Mouse (Mus musculus): Measurements from ENCODE around the gene Olfr56. TPM values are rescaled to one million over a fixed set of nuclear protein-coding genes. Genes with fewer than 3 reads are reported as not detected.
"Not testable (repeated sequence)": the region's sequence is repeated elsewhere in the genome, so short reads cannot be mapped to it uniquely, and the experiment has no call there.

Olfr56 gene
- not detected in 2 replicates for polyA plus RNA-seq (2015; fragmentation: Nextera tagmentation; extraction: Ambion mirVana)

DNA sequence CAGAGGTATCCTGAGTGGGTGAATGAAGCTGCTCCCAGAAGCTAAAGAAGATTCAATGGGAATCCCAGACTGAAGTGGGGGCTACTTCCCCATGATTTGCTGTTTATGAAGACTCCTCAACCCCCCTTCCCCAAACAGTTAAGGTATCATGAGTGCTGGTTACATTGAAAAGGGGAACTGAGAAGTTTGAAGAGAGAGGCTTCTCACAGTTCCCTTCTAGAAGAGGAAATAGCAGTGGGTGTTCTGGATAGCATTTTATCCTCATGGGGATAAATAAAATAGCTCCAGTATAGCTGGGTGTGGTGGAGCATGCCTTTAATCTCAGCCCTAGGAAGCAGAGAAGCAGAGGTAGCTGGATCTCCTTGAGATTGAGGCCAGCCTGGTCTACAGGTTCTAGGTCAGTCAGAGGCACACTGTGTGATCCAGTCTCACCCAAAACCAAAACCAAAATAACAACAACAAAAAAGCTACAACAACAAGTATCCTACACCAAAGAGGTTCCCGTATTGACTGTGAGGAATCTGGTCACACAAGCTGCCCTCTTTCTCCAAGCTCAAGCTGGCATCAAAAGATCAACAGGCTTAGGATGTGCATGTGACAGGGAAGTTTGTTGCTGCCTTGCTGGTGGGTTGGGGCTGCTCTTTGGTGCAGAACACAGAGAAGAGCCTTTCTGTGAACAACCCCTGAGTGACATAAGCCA, at the start of gene Olfr56:
TSS of gene Olfr56 (plus strand) at position 650 of the 700 bp plus-strand sequence.
- H3K9ac ChIP-seq (replicated peaks); H3K4me2 ChIP-seq; H3K27ac ChIP-seq (replicated peaks); H3K27me3 ChIP-seq (replicated peaks); H3K4me3 ChIP-seq (replicated peaks); H3K36me3 ChIP-seq; ATAC-seq (ENCODE audit: low FRiP score); H3K4me1 ChIP-seq; H3K9me3 ChIP-seq (replicated peaks): not testable (repeated sequence)
- no CpG with 5 or more reads among the region's 1 CpGs for WGBS

DNA sequence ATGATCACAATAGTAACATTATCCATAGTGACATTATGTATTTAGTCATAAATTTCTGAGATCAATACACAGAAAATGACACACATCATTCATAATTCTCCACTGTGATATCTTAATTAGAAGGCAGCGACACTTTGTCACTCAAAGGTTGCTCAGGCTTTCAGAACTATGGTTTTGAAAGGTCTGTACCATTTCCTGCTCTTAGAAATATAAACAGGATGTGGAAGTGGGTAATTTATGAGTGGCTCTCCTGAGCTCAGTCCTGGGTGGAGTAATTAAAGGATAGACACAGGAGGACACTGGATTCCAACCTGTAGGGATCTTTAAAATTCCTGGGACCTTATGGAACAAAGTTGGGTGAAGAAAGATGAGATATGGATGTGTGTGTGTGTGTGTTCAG, 45.3 kb upstream of the Olfr56 start:
- not testable (repeated sequence) for H3K9ac ChIP-seq (replicated peaks); H3K4me2 ChIP-seq; H3K27ac ChIP-seq (replicated peaks); H3K9me3 ChIP-seq (replicated peaks); H3K27me3 ChIP-seq (replicated peaks); H3K4me3 ChIP-seq (replicated peaks); ATAC-seq (ENCODE audit: low FRiP score); H3K4me1 ChIP-seq; H3K36me3 ChIP-seq
- 90% methylated on average over 1 of the region's 1 CpGs for WGBS

DNA sequence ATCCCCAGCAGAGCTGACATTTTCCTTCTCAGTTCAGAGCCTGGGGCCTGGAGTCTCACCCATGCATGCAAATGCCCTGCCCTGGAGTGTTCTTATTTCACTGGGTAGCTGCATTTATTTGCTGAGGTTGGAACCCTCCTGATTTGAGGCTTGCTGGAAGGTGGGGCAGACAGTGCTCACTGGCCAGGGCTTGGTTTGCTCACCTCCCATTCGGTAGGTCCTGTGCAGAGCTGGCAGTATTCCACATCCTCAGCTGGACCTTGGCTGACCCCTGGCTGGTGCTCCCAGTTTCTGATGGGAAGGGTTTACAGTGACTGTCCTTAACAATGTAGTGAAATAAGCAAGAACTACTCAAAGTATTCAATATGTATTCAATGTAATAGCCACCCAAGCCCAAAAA, 44.8 kb upstream of the Olfr56 start:
- not testable (repeated sequence) for H3K9me3 ChIP-seq (replicated peaks); H3K9ac ChIP-seq (replicated peaks); H3K27me3 ChIP-seq (replicated peaks); H3K27ac ChIP-seq (replicated peaks); H3K4me1 ChIP-seq; H3K36me3 ChIP-seq; H3K4me3 ChIP-seq (replicated peaks); ATAC-seq (ENCODE audit: low FRiP score); H3K4me2 ChIP-seq
- 62% methylated on average over 1 of the region's 1 CpGs for WGBS

- not testable (repeated sequence) for H3K4me3 ChIP-seq (replicated peaks); H3K9me3 ChIP-seq (replicated peaks); H3K4me1 ChIP-seq; H3K9ac ChIP-seq (replicated peaks); H3K27me3 ChIP-seq (replicated peaks); ATAC-seq (ENCODE audit: low FRiP score); H3K27ac ChIP-seq (replicated peaks); H3K36me3 ChIP-seq; H3K4me2 ChIP-seq
- no CpG with 5 or more reads among the region's 3 CpGs for WGBS
Observed at GRCm38 (mm10) chr11:48935291-48935690, 43.4 kb upstream of the Olfr56 start.

GRCm38 (mm10) chr11:48939286-48939685, 39.4 kb upstream of the Olfr56 start:
- H3K4me2 ChIP-seq; H3K4me3 ChIP-seq (replicated peaks); H3K4me1 ChIP-seq; ATAC-seq (ENCODE audit: low FRiP score); H3K9me3 ChIP-seq (replicated peaks); H3K27me3 ChIP-seq (replicated peaks); H3K9ac ChIP-seq (replicated peaks); H3K27ac ChIP-seq (replicated peaks); H3K36me3 ChIP-seq: not testable (repeated sequence)

- not testable (repeated sequence) for ATAC-seq (ENCODE audit: low FRiP score); H3K4me3 ChIP-seq (replicated peaks); H3K4me2 ChIP-seq; H3K4me1 ChIP-seq; H3K27ac ChIP-seq (replicated peaks); H3K9me3 ChIP-seq (replicated peaks); H3K9ac ChIP-seq (replicated peaks); H3K36me3 ChIP-seq; H3K27me3 ChIP-seq (replicated peaks)
- WGBS: 95% methylated on average over 6 of the region's 6 CpGs
Observed at GRCm38 (mm10) chr11:48946090-48946489, 32.6 kb upstream of the Olfr56 start, which contains the start of gene Psme2b. TSS of gene Psme2b (minus strand) at chr11:48946190.

GRCm38 (mm10) chr11:48974686-48975085, 4.0 kb upstream of the Olfr56 start:
- no CpG with 5 or more reads among the region's 1 CpGs for WGBS
- not testable (repeated sequence) for H3K9me3 ChIP-seq (replicated peaks); H3K27ac ChIP-seq (replicated peaks); H3K4me3 ChIP-seq (replicated peaks); H3K36me3 ChIP-seq; H3K4me1 ChIP-seq; ATAC-seq (ENCODE audit: low FRiP score); H3K9ac ChIP-seq (replicated peaks); H3K4me2 ChIP-seq; H3K27me3 ChIP-seq (replicated peaks)

DNA sequence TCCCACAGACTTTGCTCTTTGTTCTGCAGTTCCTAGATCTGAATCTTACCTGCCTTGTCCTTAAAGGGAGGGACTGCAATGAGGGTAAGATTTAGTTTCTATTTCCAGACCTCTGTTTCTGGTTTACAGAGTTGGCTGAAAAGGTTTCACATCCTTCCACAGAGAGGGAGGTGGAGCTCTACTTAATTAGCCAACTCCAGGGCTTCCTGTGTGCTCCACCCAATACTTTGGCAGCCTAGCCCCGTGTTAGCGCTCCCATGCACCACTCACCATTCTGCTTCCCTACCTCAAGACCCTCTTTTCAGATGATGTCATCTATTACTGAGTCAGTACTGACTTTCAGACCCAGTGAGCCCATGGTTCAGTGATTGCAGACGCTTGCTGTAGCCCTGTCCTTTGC, 562 bp downstream of the Olfr56 start, which contains the start of gene 9930111J21Rik1:
TSS of gene 9930111J21Rik1 (minus strand) at position 148 of the 400 bp plus-strand sequence.
- not testable (repeated sequence) for H3K4me1 ChIP-seq; H3K9me3 ChIP-seq (replicated peaks); H3K4me3 ChIP-seq (replicated peaks); H3K36me3 ChIP-seq; ATAC-seq (ENCODE audit: low FRiP score); H3K9ac ChIP-seq (replicated peaks); H3K27me3 ChIP-seq (replicated peaks); H3K27ac ChIP-seq (replicated peaks); H3K4me2 ChIP-seq
- no CpG with 5 or more reads among the region's 3 CpGs for WGBS

DNA sequence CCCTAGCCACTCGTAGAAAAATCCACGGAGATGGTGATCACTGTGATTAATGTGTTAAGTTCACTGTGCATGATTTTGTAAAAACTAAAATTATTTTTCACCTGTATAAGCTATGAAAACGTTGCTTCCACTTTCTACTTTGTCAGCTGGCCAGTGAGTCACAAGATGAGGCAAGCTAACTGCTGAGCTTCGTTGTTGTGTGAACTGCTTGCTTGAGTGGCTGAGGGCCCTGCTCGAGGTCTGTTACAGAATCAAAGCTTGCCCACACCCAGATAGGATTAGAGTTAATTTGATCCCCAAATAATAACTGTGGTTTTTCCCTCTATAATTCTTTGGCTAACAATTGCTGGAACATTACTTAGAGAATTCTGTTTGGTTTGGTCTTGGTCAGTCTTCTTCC, 1.4 kb downstream of the Olfr56 start:
- H3K9me3 ChIP-seq (replicated peaks); H3K36me3 ChIP-seq; H3K27me3 ChIP-seq (replicated peaks); H3K4me1 ChIP-seq; H3K27ac ChIP-seq (replicated peaks); H3K9ac ChIP-seq (replicated peaks); H3K4me3 ChIP-seq (replicated peaks); H3K4me2 ChIP-seq; ATAC-seq (ENCODE audit: low FRiP score): not testable (repeated sequence)
- WGBS: no CpG with 5 or more reads among the region's 5 CpGs

DNA sequence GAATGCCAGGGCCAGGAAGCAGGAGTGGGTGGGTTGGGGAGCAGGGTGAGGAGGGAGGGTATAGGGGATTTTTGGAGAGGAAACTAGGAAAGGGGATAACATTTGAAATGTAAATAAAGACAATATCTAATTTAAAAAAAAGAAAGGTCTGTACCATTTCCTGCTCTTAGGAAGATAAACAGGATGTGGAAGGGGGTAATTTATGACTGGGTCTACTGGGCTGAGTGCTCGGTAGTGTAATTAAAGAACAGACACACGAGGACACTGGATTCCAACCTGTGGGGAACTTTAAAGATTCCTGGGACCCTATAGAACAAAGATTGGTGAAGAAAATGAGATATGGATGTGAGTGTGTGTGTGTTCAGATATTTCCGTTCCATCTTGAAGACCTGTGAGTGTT, 4.2 kb downstream of the Olfr56 start:
- H3K27me3 ChIP-seq (replicated peaks); H3K4me3 ChIP-seq (replicated peaks); H3K9ac ChIP-seq (replicated peaks); H3K36me3 ChIP-seq; H3K4me2 ChIP-seq; H3K27ac ChIP-seq (replicated peaks); H3K9me3 ChIP-seq (replicated peaks); ATAC-seq (ENCODE audit: low FRiP score); H3K4me1 ChIP-seq: not testable (repeated sequence)
- no CpG with 5 or more reads among the region's 3 CpGs for WGBS

DNA sequence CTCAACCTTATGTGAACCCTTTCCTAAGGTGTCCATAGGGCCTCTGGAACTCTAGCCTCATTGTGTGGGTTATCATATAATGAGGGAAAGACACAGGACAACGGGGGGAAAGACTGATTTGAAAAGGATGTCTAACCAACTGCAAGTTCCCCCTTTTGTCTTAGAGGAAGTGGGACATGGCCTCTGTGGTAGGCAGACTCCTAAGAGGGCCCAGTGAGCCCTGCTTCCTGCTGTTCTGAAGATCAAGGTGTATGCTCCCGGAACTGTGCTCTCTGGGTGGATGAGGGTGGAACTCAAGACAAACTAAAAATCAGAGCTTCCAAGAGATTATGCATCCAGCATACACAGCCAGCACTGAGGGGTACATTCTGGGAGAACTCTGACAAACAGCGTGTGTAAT, 9.5 kb downstream of the Olfr56 start:
- H3K4me3 ChIP-seq (replicated peaks); H3K36me3 ChIP-seq; H3K9ac ChIP-seq (replicated peaks); ATAC-seq (ENCODE audit: low FRiP score); H3K9me3 ChIP-seq (replicated peaks); H3K27me3 ChIP-seq (replicated peaks); H3K27ac ChIP-seq (replicated peaks); H3K4me2 ChIP-seq; H3K4me1 ChIP-seq: not testable (repeated sequence)
- WGBS: 89% methylated on average over 2 of the region's 3 CpGs

GRCm38 (mm10) chr11:48989981-48990380, 11.3 kb downstream of the Olfr56 start:
- not testable (repeated sequence) for H3K27ac ChIP-seq (replicated peaks); H3K9me3 ChIP-seq (replicated peaks); H3K4me1 ChIP-seq; H3K4me3 ChIP-seq (replicated peaks); H3K9ac ChIP-seq (replicated peaks); H3K4me2 ChIP-seq; ATAC-seq (ENCODE audit: low FRiP score); H3K27me3 ChIP-seq (replicated peaks); H3K36me3 ChIP-seq
- WGBS: 68% methylated on average over 2 of the region's 2 CpGs
